Mouse (Mus musculus) cerebellum, adult 11-12 months (tissue): Measurements from ENCODE around the gene Hdac4.

Source experiments
- DNase-seq: peaks from one replicate; pipeline ENCODE4 v3.0.0; 2022

The Hdac4 gene

DNA sequence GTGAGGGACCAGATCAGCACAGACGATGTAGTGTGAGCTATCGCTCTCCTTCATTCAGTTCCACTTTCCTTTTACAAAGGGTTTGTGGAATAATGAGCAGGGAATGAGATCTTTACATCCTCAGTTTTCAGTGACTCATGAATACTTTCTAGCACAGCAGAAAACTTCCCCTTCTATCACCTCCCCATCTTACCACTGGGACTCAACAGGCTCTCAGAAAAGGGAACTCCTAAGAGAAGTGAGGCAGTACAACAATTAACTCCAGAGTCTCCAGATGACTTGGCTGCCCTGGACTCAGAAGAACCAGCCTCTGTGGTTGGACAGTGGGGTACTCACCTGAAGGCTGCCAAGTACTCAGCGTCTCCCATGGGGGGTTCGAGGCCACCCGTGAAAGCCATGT, 240.5 kb downstream of the Hdac4 start:
- no peak for DNase-seq

DNA sequence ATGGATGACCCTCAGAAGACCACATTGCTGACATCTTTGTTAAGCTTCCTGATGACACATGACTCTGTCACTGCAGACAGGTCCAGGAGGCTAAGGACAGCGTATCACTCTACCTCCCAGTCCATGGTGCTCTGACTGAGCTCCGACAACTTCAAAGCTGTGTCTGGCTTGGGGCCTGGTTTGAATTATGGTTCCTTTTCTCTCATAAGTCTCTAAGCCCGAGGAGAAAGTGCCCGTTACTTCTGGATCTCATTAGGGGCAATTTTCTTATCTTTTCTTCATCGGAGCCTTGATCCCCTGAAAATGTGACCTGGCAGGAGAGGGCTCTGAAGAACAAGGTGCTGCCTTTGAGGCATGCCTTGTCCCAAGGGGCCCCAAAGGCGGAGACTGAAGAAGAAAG, 242.6 kb downstream of the Hdac4 start:
- DNase-seq: no peak

- DNase-seq: no peak
These were observed 248.1 kb downstream of the Hdac4 start for GRCm38 (mm10) chr1:91947441-91947840.

DNA sequence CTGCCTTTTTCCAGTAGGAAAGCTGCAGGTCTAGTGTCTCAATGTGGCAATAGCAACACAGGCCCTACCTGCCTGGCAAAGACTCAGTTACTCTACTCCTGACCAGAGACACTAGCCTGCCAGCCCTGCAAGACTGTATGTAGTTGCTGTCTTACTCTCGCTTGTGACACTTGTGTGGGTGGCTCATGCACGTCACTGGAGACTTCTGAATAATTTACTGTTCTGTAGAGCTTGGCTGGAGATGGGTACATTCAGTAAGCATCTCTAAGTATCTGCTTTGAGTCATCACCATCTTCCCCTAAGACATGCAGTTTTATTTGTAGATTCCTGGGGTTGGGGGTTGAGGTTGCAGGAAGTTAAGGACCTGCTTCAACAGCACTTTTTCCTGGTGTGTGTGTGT, 252.9 kb downstream of the Hdac4 start:
- no peak for DNase-seq

- DNase-seq: peak; percentile 55
These were observed 253.5 kb downstream of the Hdac4 start for GRCm38 (mm10) chr1:91942031-91942430.

GRCm38 (mm10) chr1:91941094-91941493, 254.4 kb downstream of the Hdac4 start:
- DNase-seq: no peak

- DNase-seq: no peak
These were observed 260.3 kb downstream of the Hdac4 start for GRCm38 (mm10) chr1:91935171-91935570.

GRCm38 (mm10) chr1:91933681-91934080, 261.8 kb downstream of the Hdac4 start:
- DNase-seq: no peak

DNA sequence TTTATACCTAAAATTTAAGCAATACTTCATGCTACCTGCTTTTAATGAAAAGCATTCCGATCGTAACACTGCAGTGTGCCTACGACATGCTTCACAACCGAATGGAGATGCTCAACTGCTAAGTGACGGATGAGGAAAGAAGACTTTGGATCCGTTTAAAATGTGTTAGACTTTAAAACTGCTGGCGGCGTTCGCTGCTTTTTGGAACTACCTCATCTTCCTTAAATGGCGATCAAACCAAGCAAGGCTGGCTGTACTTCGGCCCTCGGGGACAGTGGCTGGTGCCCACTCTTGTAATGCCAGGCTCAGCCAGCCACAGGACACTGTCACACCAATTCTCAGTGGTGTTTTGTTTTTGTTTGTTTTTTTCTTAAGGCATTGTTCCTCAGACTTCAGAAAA, 263.3 kb downstream of the Hdac4 start:
- DNase-seq: no peak

GRCm38 (mm10) chr1:91931786-91932185, 263.7 kb downstream of the Hdac4 start:
- DNase-seq: no peak

DNA sequence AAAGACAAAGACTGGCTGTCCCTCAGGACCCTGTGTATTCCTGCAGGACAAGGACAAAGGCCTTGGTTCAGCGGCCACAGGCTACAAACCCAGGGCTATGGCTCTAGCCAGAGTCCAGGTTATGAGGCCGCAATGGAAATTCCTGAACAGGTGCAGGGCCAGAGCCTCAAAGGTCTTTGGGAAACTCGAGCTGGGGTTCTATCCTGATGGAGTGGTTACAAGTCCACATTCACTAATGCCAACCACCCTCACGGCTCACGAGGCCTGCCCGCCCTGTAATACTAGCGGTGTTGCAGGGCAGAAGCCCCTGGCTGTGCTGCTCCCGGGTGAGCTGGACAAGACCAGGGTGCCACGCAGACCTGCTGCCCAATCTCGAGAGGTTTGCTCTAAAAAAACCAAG, 264.3 kb downstream of the Hdac4 start:
- DNase-seq: no peak

DNA sequence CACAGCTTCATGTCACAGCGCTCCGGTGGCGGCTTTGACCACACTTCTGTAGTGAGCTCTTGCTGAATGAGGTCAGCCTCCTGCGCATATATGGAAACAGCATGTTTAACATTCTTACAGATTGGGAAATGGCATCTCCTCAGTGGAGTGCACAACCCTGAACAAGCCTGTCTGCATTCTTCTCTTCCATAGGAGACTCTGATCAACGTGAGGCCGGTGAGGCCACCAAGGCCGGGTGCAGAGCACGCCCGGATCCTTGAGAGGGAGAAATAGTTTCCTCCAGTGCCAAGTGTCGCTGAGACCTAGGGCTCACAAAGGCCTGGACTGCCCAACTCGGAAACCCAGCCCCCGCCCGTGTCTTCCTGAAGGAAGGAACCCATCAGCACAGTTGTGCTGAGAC, 266.4 kb downstream of the Hdac4 start:
- no peak for DNase-seq

DNA sequence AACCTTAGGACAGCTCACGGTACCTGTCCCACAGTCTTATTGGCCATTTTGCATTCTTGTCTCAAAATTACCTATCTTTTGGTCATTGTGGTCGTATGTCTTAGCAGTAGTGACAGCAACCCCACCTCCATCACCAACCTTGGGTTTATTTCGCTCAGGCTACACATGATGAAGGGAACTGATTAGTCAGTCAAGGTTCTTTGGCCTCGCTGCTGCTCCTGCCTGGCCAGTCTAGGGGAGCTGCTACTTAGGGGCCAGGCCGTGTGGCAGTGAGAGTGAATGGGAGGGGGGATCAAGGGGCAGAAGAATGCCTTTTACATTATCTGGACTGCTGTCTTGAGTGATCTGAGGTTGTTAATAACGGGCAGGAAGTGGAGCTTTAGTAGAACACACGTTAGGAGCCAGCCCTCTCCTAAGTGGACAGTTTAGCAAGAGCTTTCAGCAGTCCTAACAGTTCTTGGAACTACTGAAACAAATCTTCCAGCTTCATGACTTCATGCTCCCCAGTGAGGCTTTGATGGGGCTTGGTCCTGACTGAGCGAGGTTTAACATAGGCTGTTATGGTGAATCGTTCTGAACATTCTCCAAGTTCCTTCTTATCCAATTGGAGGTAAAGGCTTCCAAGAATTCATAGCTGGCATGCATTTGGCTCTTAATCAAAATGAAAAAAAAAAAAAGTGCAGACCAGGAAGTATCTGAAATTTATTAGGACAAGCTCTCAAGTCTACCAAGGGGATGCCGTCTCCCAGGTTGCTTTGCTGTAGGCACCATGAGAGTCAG, 267.8 kb downstream of the Hdac4 start:
- no peak for DNase-seq

DNA sequence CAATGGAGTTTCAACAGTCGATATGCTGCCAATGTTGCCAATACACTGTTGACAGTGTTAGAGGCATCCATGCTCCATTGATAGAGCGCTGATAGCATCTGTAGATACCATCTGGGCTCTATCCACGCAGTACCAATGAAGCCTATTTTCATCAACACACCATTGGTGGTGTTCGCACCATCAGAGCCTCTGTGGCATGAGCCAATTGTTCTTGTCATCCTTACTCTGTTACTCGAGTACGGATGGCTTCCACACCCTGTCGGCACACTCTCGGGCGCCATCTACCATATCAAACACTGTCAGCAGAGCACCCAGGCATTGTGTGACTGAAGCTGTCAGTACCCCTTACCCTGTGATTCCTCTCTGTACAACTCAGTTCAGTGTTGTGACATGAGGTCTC, 271.9 kb downstream of the Hdac4 start:
- DNase-seq: no peak

DNA sequence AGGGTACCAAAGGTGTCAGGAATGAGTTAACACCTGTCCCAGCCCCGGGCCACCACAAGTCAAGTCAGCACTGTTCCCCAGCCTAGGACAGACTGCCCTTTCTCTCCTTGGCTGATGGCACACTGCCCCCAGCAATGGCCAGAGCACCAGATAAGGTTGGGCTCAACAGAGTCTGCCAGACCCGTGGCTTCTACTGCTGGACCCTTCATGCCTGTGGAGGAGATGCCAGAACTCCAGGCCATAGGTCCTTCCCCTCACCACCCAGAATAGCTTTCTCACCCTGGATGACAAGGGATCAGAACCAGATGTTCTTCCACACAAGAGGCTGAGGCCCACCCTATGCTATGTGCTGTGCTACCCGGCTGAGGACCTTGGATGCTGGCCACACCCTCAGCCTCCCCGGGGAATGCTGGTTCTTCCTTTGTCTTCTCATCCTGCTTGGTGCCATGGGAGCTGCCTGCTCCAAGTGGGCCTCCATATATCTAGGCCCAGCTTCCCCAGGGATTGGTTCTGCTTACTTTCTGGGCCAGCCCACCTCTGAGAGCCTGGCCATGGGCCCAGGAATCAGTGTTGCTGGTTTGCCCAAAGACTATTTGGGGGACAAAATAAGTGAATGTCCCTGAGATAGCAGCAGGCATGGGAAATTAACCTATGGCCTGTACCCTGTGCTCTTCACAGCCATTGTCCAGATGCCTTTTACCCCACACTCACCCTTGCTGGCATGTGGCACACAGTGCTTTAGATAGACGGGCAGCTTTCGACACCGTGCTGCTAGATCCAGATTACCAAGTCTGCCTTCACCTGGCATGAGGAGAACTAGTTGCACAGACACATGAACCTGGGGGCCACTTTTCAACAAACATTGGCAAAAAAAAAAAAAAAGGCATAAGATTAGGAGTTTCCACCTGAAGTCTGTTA, 273.0 kb downstream of the Hdac4 start:
- no peak for DNase-seq

GRCm38 (mm10) chr1:91921702-91922101, 273.8 kb downstream of the Hdac4 start:
- DNase-seq: no peak

DNA sequence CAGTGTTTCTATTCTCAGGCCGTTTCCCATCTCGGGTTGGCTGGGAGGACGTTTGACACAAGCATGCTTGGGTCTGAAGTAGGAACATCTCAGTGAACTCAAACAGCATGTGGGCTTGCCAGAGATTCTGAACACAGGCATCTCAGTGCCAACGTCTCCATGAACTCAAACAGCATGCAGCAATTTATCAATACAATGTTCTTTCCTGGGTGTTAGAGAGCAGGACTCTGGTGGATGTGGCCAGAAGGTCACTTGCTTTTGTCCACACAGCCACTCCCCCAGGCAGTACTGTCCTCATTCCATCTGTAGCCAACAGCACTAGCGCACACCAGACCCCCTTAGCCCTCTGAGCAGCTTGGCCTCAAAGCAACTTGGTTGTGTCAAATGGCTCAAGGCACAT, 274.2 kb downstream of the Hdac4 start:
- no peak for DNase-seq

- no peak for DNase-seq
These were observed 275.4 kb downstream of the Hdac4 start for GRCm38 (mm10) chr1:91920038-91920589.

- no peak for DNase-seq
These were observed 277.2 kb downstream of the Hdac4 start for GRCm38 (mm10) chr1:91918257-91918800.

DNA sequence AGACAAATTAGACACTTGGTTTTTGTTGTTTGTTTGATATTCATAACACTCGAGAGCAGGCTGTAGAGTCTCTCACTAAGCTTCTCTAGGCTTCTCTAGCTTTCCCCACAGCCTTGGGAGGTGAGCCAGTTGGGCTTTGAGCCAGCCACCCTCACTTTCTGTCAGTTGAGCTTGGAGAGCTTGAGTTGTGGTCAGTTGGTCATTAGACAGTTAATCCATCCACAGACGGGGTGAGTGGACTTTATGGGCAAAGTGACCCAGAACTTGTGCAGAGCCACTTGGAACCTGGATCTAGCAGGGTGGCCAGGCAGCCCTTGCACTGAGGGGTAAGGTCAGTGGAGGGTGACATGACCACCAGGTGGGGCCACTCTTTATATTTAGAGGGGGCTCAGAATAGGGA, 277.9 kb downstream of the Hdac4 start:
- DNase-seq: no peak

- DNase-seq: no peak
These were observed 279.5 kb downstream of the Hdac4 start for GRCm38 (mm10) chr1:91915961-91916360.

- DNase-seq: no peak
These were observed 280.9 kb downstream of the Hdac4 start for GRCm38 (mm10) chr1:91914648-91915047.

GRCm38 (mm10) chr1:91913850-91914249, 281.6 kb downstream of the Hdac4 start:
- DNase-seq: no peak
